Mouse (Mus musculus): ENCODE data around the gene Tbc1d7. TPM values are rescaled to one million over a fixed set of nuclear protein-coding genes. Genes with fewer than 3 reads are reported as not detected.

Gene Tbc1d7
- polyA plus RNA-seq, 1 experiment = 15.9 TPM

DNA sequence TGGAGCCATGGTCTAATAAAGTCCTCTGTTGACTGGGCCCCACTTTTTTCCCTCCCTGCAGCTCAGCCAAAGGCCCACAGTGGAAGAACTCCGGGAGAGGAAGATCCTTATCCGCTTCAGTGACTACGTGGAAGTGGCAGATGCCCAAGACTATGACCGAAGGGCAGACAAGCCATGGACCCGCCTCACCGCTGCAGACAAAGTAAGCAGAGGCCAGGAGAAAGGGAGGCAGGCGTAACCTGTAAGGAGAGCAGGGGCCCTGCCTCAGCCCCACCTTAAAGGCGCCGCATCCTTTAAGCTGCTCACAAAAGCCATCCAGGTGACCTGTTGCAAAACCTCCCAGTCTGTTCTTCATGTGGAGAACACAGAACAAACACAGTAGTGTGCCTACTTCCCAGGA, 38.4 kb downstream of the Tbc1d7 start:
- no peak for TF ChIP-seq FOSL1 (IDR thresholded peaks at IDR 0.05; ENCODE audit: insufficient read depth, low read length, poor library complexity, severe bottlenecking)
- Histone ChIP-seq H3K79me3 (ENCODE audit: low read depth) (no peaks in the 10 kb centered on the region), H3K36me3 (ENCODE audit: control insufficient read depth, insufficient read depth) (no peaks in the 10 kb centered on the region), H3K27me3 (ENCODE audit: control insufficient read depth, insufficient read depth, insufficient read length) (peaks cover 3% of the 10 kb centered on the region), H3K79me2 (ENCODE audit: control insufficient read depth, insufficient read depth) (no peaks in the 10 kb centered on the region), H3K4me3 (ENCODE audit: insufficient read depth, poor library complexity, severe bottlenecking) (no peak overlapping the region), H3ac (ENCODE audit: control insufficient read depth, insufficient read length, low read depth) (no peak overlapping the region)

GRCm38 (mm10) chr13:43131741-43132191, 39.5 kb downstream of the Tbc1d7 start:
- H3K4me3 ChIP-seq (ENCODE audit: insufficient read depth, poor library complexity, severe bottlenecking) = no peak overlapping the region

GRCm38 (mm10) chr13:43130161-43130560, 41.1 kb downstream of the Tbc1d7 start:
- Histone ChIP-seq H3ac (ENCODE audit: control insufficient read depth, insufficient read length, low read depth) (no peak overlapping the region), H3K36me3 (ENCODE audit: control insufficient read depth, insufficient read depth) (no peaks in the 10 kb centered on the region), H3K79me3 (ENCODE audit: low read depth) (no peaks in the 10 kb centered on the region), H3K27me3 (ENCODE audit: control insufficient read depth, insufficient read depth, insufficient read length) (peaks cover 3% of the 10 kb centered on the region), H3K4me3 (ENCODE audit: insufficient read depth, poor library complexity, severe bottlenecking) (no peak overlapping the region), H3K79me2 (ENCODE audit: control insufficient read depth, insufficient read depth) (no peaks in the 10 kb centered on the region)
- TF ChIP-seq USF1 (IDR thresholded peaks at IDR 0.05; ENCODE audit: low read depth) = no peak
- no peak for TF ChIP-seq CTCF (IDR thresholded peaks at IDR 0.05; ENCODE audit: control insufficient read depth, insufficient read depth, insufficient read length)
- no peak for TF ChIP-seq MYOD1 (IDR thresholded peaks at IDR 0.05; ENCODE audit: control insufficient read depth, insufficient read length, low read depth)
- TF ChIP-seq CEBPB (IDR thresholded peaks at IDR 0.05; ENCODE audit: low read depth) = no peak
- TF ChIP-seq MAX (IDR thresholded peaks at IDR 0.05) = no peak
- TF ChIP-seq FOSL1 (IDR thresholded peaks at IDR 0.05; ENCODE audit: insufficient read depth, low read length, poor library complexity, severe bottlenecking) = no peak
- TF ChIP-seq MYOG (IDR thresholded peaks at IDR 0.05; ENCODE audit: control insufficient read depth, extremely low read depth, insufficient read length) = no peak

More at GRCm38 (mm10) chr13:43131741-43132191, 39.5 kb downstream of the Tbc1d7 start:
- Histone ChIP-seq H3ac (ENCODE audit: control insufficient read depth, insufficient read length, low read depth) (no peak overlapping the region), H3K27me3 (ENCODE audit: control insufficient read depth, insufficient read depth, insufficient read length) (peaks cover 3% of the 10 kb centered on the region), H3K79me2 (ENCODE audit: control insufficient read depth, insufficient read depth) (no peaks in the 10 kb centered on the region), H3K79me3 (ENCODE audit: low read depth) (no peaks in the 10 kb centered on the region), H3K36me3 (ENCODE audit: control insufficient read depth, insufficient read depth) (no peaks in the 10 kb centered on the region)
- TF ChIP-seq MYOD1 (IDR thresholded peaks at IDR 0.05; ENCODE audit: control insufficient read depth, insufficient read length, low read depth) (no peak), FOSL1 (IDR thresholded peaks at IDR 0.05; ENCODE audit: insufficient read depth, low read length, poor library complexity, severe bottlenecking) (no peak), MAX (IDR thresholded peaks at IDR 0.05) (no peak), CEBPB (IDR thresholded peaks at IDR 0.05; ENCODE audit: low read depth) (no peak), USF1 (IDR thresholded peaks at IDR 0.05; ENCODE audit: low read depth) (no peak), MYOG (IDR thresholded peaks at IDR 0.05; ENCODE audit: control insufficient read depth, extremely low read depth, insufficient read length) (no peak), CTCF (IDR thresholded peaks at IDR 0.05; ENCODE audit: control insufficient read depth, insufficient read depth, insufficient read length) (no peak)

DNA sequence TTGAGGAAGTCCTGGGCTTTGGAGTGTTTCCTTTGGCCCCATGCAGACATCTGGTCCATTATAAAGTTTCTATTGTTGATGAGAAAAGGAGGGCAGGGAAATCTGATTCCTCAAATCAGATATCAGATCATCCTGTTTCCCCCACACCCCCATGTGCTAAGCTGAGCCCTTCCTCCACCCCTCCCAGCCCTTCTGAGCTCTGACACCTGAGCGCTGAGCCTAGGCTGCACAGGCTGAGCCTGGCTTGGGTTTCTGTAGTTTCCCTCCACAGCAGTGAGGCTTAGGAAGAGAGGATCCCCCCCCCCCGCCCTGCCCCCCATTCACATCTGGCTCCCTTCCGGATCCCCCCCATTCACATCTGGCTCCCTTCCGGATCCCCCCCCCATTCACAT, 46.6 kb downstream of the Tbc1d7 start:
- no peaks in the 10 kb centered on the region for H3K79me2 ChIP-seq (ENCODE audit: control insufficient read depth, insufficient read depth)
- no peaks in the 10 kb centered on the region for H3K36me3 ChIP-seq (ENCODE audit: control insufficient read depth, insufficient read depth)
- no peak overlapping the region for H3ac ChIP-seq (ENCODE audit: control insufficient read depth, insufficient read length, low read depth)
- H3K4me3 ChIP-seq (ENCODE audit: insufficient read depth, poor library complexity, severe bottlenecking) = no peak overlapping the region
- TF ChIP-seq MAX (IDR thresholded peaks at IDR 0.05) = no peak
- no peak for TF ChIP-seq MYOD1 (IDR thresholded peaks at IDR 0.05; ENCODE audit: control insufficient read depth, insufficient read length, low read depth)
- TF ChIP-seq USF1 (IDR thresholded peaks at IDR 0.05; ENCODE audit: low read depth) = no peak
- TF ChIP-seq MYOG (IDR thresholded peaks at IDR 0.05; ENCODE audit: control insufficient read depth, extremely low read depth, insufficient read length) = no peak
- no peak for TF ChIP-seq CEBPB (IDR thresholded peaks at IDR 0.05; ENCODE audit: low read depth)
- TF ChIP-seq FOSL1 (IDR thresholded peaks at IDR 0.05; ENCODE audit: insufficient read depth, low read length, poor library complexity, severe bottlenecking) = no peak
- no peak for TF ChIP-seq CTCF (IDR thresholded peaks at IDR 0.05; ENCODE audit: control insufficient read depth, insufficient read depth, insufficient read length)
- H3K79me3 ChIP-seq (ENCODE audit: low read depth) = no peaks in the 10 kb centered on the region
- H3K27me3 ChIP-seq (ENCODE audit: control insufficient read depth, insufficient read depth, insufficient read length) = peaks cover 9% of the 10 kb centered on the region

GRCm38 (mm10) chr13:43123895-43124682, 47.2 kb downstream of the Tbc1d7 start:
- no peak overlapping the region for H3ac ChIP-seq (ENCODE audit: control insufficient read depth, insufficient read length, low read depth)
- no peaks in the 10 kb centered on the region for H3K79me2 ChIP-seq (ENCODE audit: control insufficient read depth, insufficient read depth)
- no peak overlapping the region for H3K4me3 ChIP-seq (ENCODE audit: insufficient read depth, poor library complexity, severe bottlenecking)
- H3K27me3 ChIP-seq (ENCODE audit: control insufficient read depth, insufficient read depth, insufficient read length) = peaks cover 6% of the 10 kb centered on the region
- H3K36me3 ChIP-seq (ENCODE audit: control insufficient read depth, insufficient read depth) = no peaks in the 10 kb centered on the region
- TF ChIP-seq USF1 (IDR thresholded peaks at IDR 0.05; ENCODE audit: low read depth) (no peak), MAX (IDR thresholded peaks at IDR 0.05) (no peak), MYOG (IDR thresholded peaks at IDR 0.05; ENCODE audit: control insufficient read depth, extremely low read depth, insufficient read length) (no peak), CTCF (IDR thresholded peaks at IDR 0.05; ENCODE audit: control insufficient read depth, insufficient read depth, insufficient read length) (no peak), CEBPB (IDR thresholded peaks at IDR 0.05; ENCODE audit: low read depth) (no peak), MYOD1 (IDR thresholded peaks at IDR 0.05; ENCODE audit: control insufficient read depth, insufficient read length, low read depth) (no peak), FOSL1 (IDR thresholded peaks at IDR 0.05; ENCODE audit: insufficient read depth, low read length, poor library complexity, severe bottlenecking) (no peak)
- no peaks in the 10 kb centered on the region for H3K79me3 ChIP-seq (ENCODE audit: low read depth)

Data from C2C12 (cell line).